Mouse (Mus musculus): ENCODE measurements around the gene Lmna.

The Lmna gene

GRCm38 (mm10) chr3:88521156-88521555 is 11.4 kb upstream of the Lmna start:
- no peak for DNase-seq (ENCODE audit: low spot score)

- DNase-seq (ENCODE audit: low spot score) = no peak
Measured at GRCm38 (mm10) chr3:88520078-88520477, 10.3 kb upstream of the Lmna start.

- no peak for DNase-seq (ENCODE audit: low spot score)
Measured at GRCm38 (mm10) chr3:88518411-88518810, 8.7 kb upstream of the Lmna start.

GRCm38 (mm10) chr3:88516407-88516806 is 6.7 kb upstream of the Lmna start:
- no peak for DNase-seq (ENCODE audit: low spot score)

- no peak for DNase-seq (ENCODE audit: low spot score)
Measured at GRCm38 (mm10) chr3:88515095-88515386, 5.3 kb upstream of the Lmna start.

- no peak for DNase-seq (ENCODE audit: low spot score)
Measured at GRCm38 (mm10) chr3:88514231-88515094, 4.7 kb upstream of the Lmna start.

- no peak for DNase-seq (ENCODE audit: low spot score)
Measured at GRCm38 (mm10) chr3:88513546-88514115, 3.9 kb upstream of the Lmna start.

- DNase-seq (ENCODE audit: low spot score) = no peak
Measured at GRCm38 (mm10) chr3:88512896-88513545, 3.3 kb upstream of the Lmna start.

GRCm38 (mm10) chr3:88512141-88512895 is 2.6 kb upstream of the Lmna start:
- no peak for DNase-seq (ENCODE audit: low spot score)

GRCm38 (mm10) chr3:88511559-88511958 is 1.8 kb upstream of the Lmna start:
- no peak for DNase-seq (ENCODE audit: low spot score)

GRCm38 (mm10) chr3:88510421-88511289 is 899 bp upstream of the Lmna start:
- no peak for DNase-seq (ENCODE audit: low spot score)

- no peak for DNase-seq (ENCODE audit: low spot score)
Measured at GRCm38 (mm10) chr3:88509250-88509649, 506 bp downstream of the Lmna start.

- no peak for DNase-seq (ENCODE audit: low spot score)
Measured at GRCm38 (mm10) chr3:88505765-88506164, 4.0 kb downstream of the Lmna start.

- DNase-seq (ENCODE audit: low spot score) = no peak
Measured at GRCm38 (mm10) chr3:88505081-88505480, 4.7 kb downstream of the Lmna start.

- DNase-seq (ENCODE audit: low spot score) = no peak
Measured at GRCm38 (mm10) chr3:88503881-88504746, 5.6 kb downstream of the Lmna start.

- no peak for DNase-seq (ENCODE audit: low spot score)
Measured at GRCm38 (mm10) chr3:88503505-88503863, 6.3 kb downstream of the Lmna start.

GRCm38 (mm10) chr3:88502641-88503504 is 6.9 kb downstream of the Lmna start:
- peak; percentile 81 for DNase-seq (ENCODE audit: low spot score)

- no peak for DNase-seq (ENCODE audit: low spot score)
Measured at GRCm38 (mm10) chr3:88502031-88502571, 7.7 kb downstream of the Lmna start.

GRCm38 (mm10) chr3:88501366-88502030 is 8.3 kb downstream of the Lmna start:
- no peak for DNase-seq (ENCODE audit: low spot score)

Data from embryo, embryonic 10 days (tissue).